7 mouse cellular contexts compared by ENCODE assay signal in genomic region chr2:51148065-51148407, GRCm38 (mm10). TPM values are rescaled to one million over a fixed set of nuclear protein-coding genes. Genes with fewer than 3 reads are reported as not detected.
DNase-seq lines count a peak whose midpoint lies in the region; ATAC-seq and TF ChIP-seq lines count a peak whose summit lies in the region.

No protein-coding gene starts in this region.

- H3K27me3 ChIP-seq in lung, embryonic 15.5 days, result no peaks in the 10 kb centered on the region
- H3K27me3 ChIP-seq in forebrain, embryonic 10.5 days (ENCODE audit: poor library complexity, severe bottlenecking), result peaks cover 12% of the 10 kb centered on the region; the same call in 1 of the 2 replicates
- no peaks in the 10 kb centered on the region for H3K27me3 ChIP-seq in intestine, postnatal 0 days (replicated peaks; ENCODE audit: control insufficient read depth, insufficient read depth, low read length)
- H3K27me3 ChIP-seq in neural tube, embryonic 15.5 days (replicated peaks), result no peaks in the 10 kb centered on the region

- WGBS in lung, embryonic 15.5 days, result 0% methylated on average over 20 of the region's 20 CpGs
- WGBS in forebrain, embryonic 10.5 days, result under 1% methylated on average over 20 of the region's 20 CpGs
- under 1% methylated on average over 20 of the region's 20 CpGs for WGBS in intestine, postnatal 0 days
- 0% methylated on average over 20 of the region's 20 CpGs for WGBS in neural tube, embryonic 15.5 days

- 0 out of 2 replicates have a peak, but pooled peaks cover 3% of the 10 kb centered on the region for H3K36me3 ChIP-seq in lung, embryonic 15.5 days
- peaks cover 17% of the 10 kb centered on the region for H3K36me3 ChIP-seq in forebrain, embryonic 10.5 days (replicated peaks)
- no peaks in the 10 kb centered on the region; the same call in 1 of the 2 replicates for H3K36me3 ChIP-seq in intestine, postnatal 0 days (ENCODE audit: control insufficient read depth, insufficient read depth)
- H3K36me3 ChIP-seq in neural tube, embryonic 15.5 days, result no peaks in the 10 kb centered on the region

- no peaks in the 10 kb centered on the region for H3K9me3 ChIP-seq in lung, embryonic 15.5 days
- H3K9me3 ChIP-seq in forebrain, embryonic 10.5 days, result no peaks in the 10 kb centered on the region
- H3K9me3 ChIP-seq in intestine, postnatal 0 days (ENCODE audit: control insufficient read depth), result no peaks in the 10 kb centered on the region
- H3K9me3 ChIP-seq in neural tube, embryonic 15.5 days (replicated peaks), result no peaks in the 10 kb centered on the region

- peak overlapping the region; percentile 79 for H3K4me3 ChIP-seq in lung, embryonic 15.5 days
- peak overlapping the region; percentile 71 for H3K4me3 ChIP-seq in forebrain, embryonic 10.5 days
- H3K4me3 ChIP-seq in intestine, postnatal 0 days (ENCODE audit: low read depth, low read length), result peak overlapping the region; percentile 93
- peak overlapping the region; percentile 83 for H3K4me3 ChIP-seq in neural tube, embryonic 15.5 days (replicated peaks)

- no peak for TF ChIP-seq CTCF in intestine, postnatal 0 days (IDR thresholded peaks at IDR 0.05; ENCODE audit: low read depth)

- H3K4me2 ChIP-seq in lung, embryonic 15.5 days, result peak overlapping the region; percentile 74
- peak overlapping the region; percentile 86 for H3K4me2 ChIP-seq in intestine, postnatal 0 days (replicated peaks; ENCODE audit: low read depth)
- H3K4me2 ChIP-seq in neural tube, embryonic 15.5 days, result peak overlapping the region; percentile 72

- H3K4me1 ChIP-seq in lung, embryonic 15.5 days, result peaks cover 27% of the 10 kb centered on the region
- H3K4me1 ChIP-seq in forebrain, embryonic 10.5 days, result peaks cover 43% of the 10 kb centered on the region
- peaks cover 12% of the 10 kb centered on the region for H3K4me1 ChIP-seq in intestine, postnatal 0 days (replicated peaks; ENCODE audit: control insufficient read depth, insufficient read depth, low read length)
- H3K4me1 ChIP-seq in neural tube, embryonic 15.5 days, result peaks cover 21% of the 10 kb centered on the region

- peak overlapping the region; percentile 84 for H3K27ac ChIP-seq in lung, embryonic 15.5 days
- peak overlapping the region; percentile 93 for H3K27ac ChIP-seq in forebrain, embryonic 10.5 days
- H3K27ac ChIP-seq in intestine, postnatal 0 days (ENCODE audit: low read depth, low read length), result peak overlapping the region; percentile 91
- H3K27ac ChIP-seq in neural tube, embryonic 15.5 days (replicated peaks), result peak overlapping the region; percentile 93

- no peak for ATAC-seq in lung, embryonic 15.5 days (ENCODE audit: borderline replicate concordance, extremely low read depth, low FRiP score, low TSS enrichment)
- ATAC-seq in intestine, postnatal 0 days, result peak; percentile 41
- ATAC-seq in neural tube, embryonic 15.5 days (ENCODE audit: low FRiP score), result peak; percentile 31
- no peak for ATAC-seq in monocyte, adult 5-6 weeks (replicated peaks; ENCODE audit: insufficient number of reproducible peaks, low FRiP score, low TSS enrichment, poor library complexity, severe bottlenecking)

- DNase-seq in lung, adult 18-20 months, result no peak
- no peak for DNase-seq in forebrain, embryonic 10.5 days (ENCODE audit: extremely low spot score, low spot score)
- no peak for DNase-seq in cerebellum, adult 8-10 months

- peak overlapping the region; percentile 80 for H3K9ac ChIP-seq in lung, embryonic 15.5 days
- H3K9ac ChIP-seq in intestine, postnatal 0 days (ENCODE audit: low read depth, low read length), result peak overlapping the region; percentile 71
- H3K9ac ChIP-seq in neural tube, embryonic 15.5 days (replicated peaks), result peak overlapping the region; percentile 93

RNA-seq across cellular contexts. Expression of gene Rnd3, which starts 0.9 kb away (rescaled TPM):
- 63.7 and 64.0 TPM in 2 replicates for polyA plus RNA-seq in lung, embryonic 15.5 days (2015; fragmentation: Nextera tagmentation; extraction: Ambion mirVana)
- polyA plus RNA-seq in forebrain, embryonic 10.5 days (2016; fragmentation: Nextera tagmentation; extraction: Ambion mirVana), result 92.6 and 97.4 TPM in 2 replicates
- 16.5 and 18.1 TPM in 2 replicates for polyA plus RNA-seq in intestine, postnatal 0 days (2015; fragmentation: Nextera tagmentation; extraction: Ambion mirVana)
- 79.0 and 84.6 TPM in 2 replicates for polyA plus RNA-seq in neural tube, embryonic 15.5 days (2015; fragmentation: Nextera tagmentation; extraction: Ambion mirVana)
- total RNA-seq in monocyte, adult 5-6 weeks (2017), result 6.2 to 29.4 TPM (median 22.7 TPM) in 3 replicates

Comparison
In these comparisons a context has a peak if more than half of its experiments do, and no peak if none do; other contexts are left out.
1. ATAC-seq: peak in intestine, postnatal 0 days (single experiment) and neural tube, embryonic 15.5 days (single experiment); none in lung, embryonic 15.5 days (single experiment) and monocyte, adult 5-6 weeks (single experiment).
2. Peak in every context shown above with its lines, with median percentiles within 50 percentile points of each other: H3K27ac ChIP-seq, H3K4me2 ChIP-seq, H3K4me3 ChIP-seq and H3K9ac ChIP-seq.